Mouse (Mus musculus) intestine, embryonic 16.5 days (tissue): ENCODE results near the gene Mbd5. TPM values are rescaled to one million over a fixed set of nuclear protein-coding genes. Genes with fewer than 3 reads are reported as not detected.
A peak's percentile ranks its signal among the peaks of the same experiment; 100 is the strongest.

Source experiments
- ATAC-seq: fragments of 200-750 bp; cut with Nextera tagmentation; 2 replicates; pipeline ENCODE4 v1.8.0; 2017; ENCODE audit warnings: moderate TSS enrichment, moderate library complexity
- H3K27ac ChIP-seq: fragments of 300-500 bp; sonication (generic); 2 replicates; pipeline ENCODE4 v1.5.1; 2014; ENCODE audit warnings: mild to moderate bottlenecking, low read length
- H3K27me3 ChIP-seq: fragments of 300-500 bp; sonication (generic); replicated peaks from 2 replicates; pipeline ENCODE4 v1.6.1; 2014; ENCODE audit warnings: low read length, control low read depth, mixed read lengths; ENCODE audit not compliant: control insufficient read depth, insufficient read depth
- H3K36me3 ChIP-seq: fragments of 300-500 bp; sonication (generic); 2 replicates; pipeline ENCODE4 v1.6.1; 2014; ENCODE audit warnings: low read length, control low read depth; ENCODE audit not compliant: control insufficient read depth, insufficient read depth
- H3K4me1 ChIP-seq: fragments of 300-500 bp; sonication (generic); 2 replicates; pipeline ENCODE4 v1.6.1; 2014; ENCODE audit warnings: low read length, control low read depth, mixed read lengths; ENCODE audit not compliant: control insufficient read depth, insufficient read depth
- H3K4me2 ChIP-seq: fragments of 300-500 bp; sonication (generic); 2 replicates; pipeline ENCODE4 v1.6.1; 2014; ENCODE audit warnings: low read depth, low read length, control low read depth
- H3K4me3 ChIP-seq: fragments of 300-500 bp; sonication (generic); 2 replicates; pipeline ENCODE4 v1.5.1; 2014; ENCODE audit warnings: mild to moderate bottlenecking, low read length
- H3K9ac ChIP-seq: fragments of 300-500 bp; sonication (generic); 2 replicates; pipeline ENCODE4 v1.6.1; 2014; ENCODE audit warnings: low read depth, low read length
- H3K9me3 ChIP-seq: fragments of 300-500 bp; sonication (generic); 2 replicates; pipeline ENCODE4 v1.6.1; 2016; ENCODE audit warnings: low read length, control low read depth; ENCODE audit not compliant: control insufficient read depth
- WGBS: fragments of 180-500 bp; shearing (Covaris S2); extraction: QIAGEN DNeasy Blood & Tissue Kit; methylation state at CpG from one replicate; pipeline ENCODE4 v1.1.7; 2014; 5-methylcytosine and 5-hydroxymethylcytosine counted together
- polyA plus RNA-seq: library from polyadenylated mRNA; unstranded; fragments of >200 nt; fragmentation: Nextera tagmentation; extraction: Ambion mirVana; gene quantifications from 2 replicates; pipeline ENCODE4 v1.2.1, GENCODE M21; 2015

Mbd5 gene
- polyA plus RNA-seq, 1 experiment from 2014 or later, result 17.3 TPM

- no peak for ATAC-seq
- no peak overlapping the region for H3K27ac ChIP-seq
- H3K9me3 ChIP-seq, result no peaks in the 10 kb centered on the region
- no peaks in the 10 kb centered on the region for H3K4me1 ChIP-seq
- H3K27me3 ChIP-seq, result no peaks in the 10 kb centered on the region
- no peak overlapping the region for H3K9ac ChIP-seq
- H3K36me3 ChIP-seq, result no peaks in the 10 kb centered on the region
- H3K4me3 ChIP-seq, result no peak overlapping the region
- no peak overlapping the region for H3K4me2 ChIP-seq
- 20% methylated on average over 1 of the region's 1 CpGs for WGBS
Measured at GRCm38 (mm10) chr2:49286965-49287364, 337.7 kb downstream of the Mbd5 start.

DNA sequence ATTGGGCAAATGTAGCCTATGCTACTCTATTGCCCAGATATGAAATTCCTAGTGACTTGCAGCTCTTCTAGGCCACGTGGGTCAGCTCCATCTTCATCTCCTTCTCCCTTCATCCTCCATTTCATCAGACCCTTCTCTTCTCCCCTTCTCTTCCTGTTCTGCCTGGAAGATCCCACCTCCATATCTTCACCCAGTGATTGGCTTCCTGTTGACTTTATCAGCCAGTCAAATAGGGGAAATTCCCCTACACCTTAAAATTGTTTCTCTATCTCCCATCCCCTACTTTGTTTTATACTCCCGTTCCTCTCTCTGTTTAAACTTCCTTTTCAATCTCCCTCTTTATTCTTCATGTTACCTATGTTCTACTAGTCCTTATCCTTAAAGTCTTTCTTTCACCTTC lies 342.4 kb downstream of the Mbd5 start:
- ATAC-seq, result no peak
- Histone ChIP-seq H3K4me3 (no peak overlapping the region), H3K27ac (no peak overlapping the region), H3K9ac (no peak overlapping the region), H3K4me1 (no peaks in the 10 kb centered on the region), H3K9me3 (no peaks in the 10 kb centered on the region), H3K27me3 (no peaks in the 10 kb centered on the region), H3K36me3 (no peaks in the 10 kb centered on the region), H3K4me2 (no peak overlapping the region)
- whole genome bisulfite sequencing, result 79% methylated on average over 2 of the region's 2 CpGs

- Histone ChIP-seq H3K9ac (peak overlapping the region; percentile 48; the same call in 1 of the 2 replicates), H3K27me3 (no peaks in the 10 kb centered on the region), H3K9me3 (no peaks in the 10 kb centered on the region), H3K4me1 (no peaks in the 10 kb centered on the region), H3K36me3 (no peaks in the 10 kb centered on the region), H3K4me3 (peak overlapping the region; percentile 47), H3K27ac (no peak overlapping the region), H3K4me2 (peak overlapping the region; percentile 46)
- ATAC-seq, result peak; percentile 93
- WGBS, result 40% methylated on average over 19 of the region's 19 CpGs
Measured at GRCm38 (mm10) chr2:49312629-49313447, 363.5 kb downstream of the Mbd5 start.

GRCm38 (mm10) chr2:49333594-49333993 lies 384.3 kb downstream of the Mbd5 start:
- no peaks in the 10 kb centered on the region for H3K36me3 ChIP-seq
- no peaks in the 10 kb centered on the region for H3K27me3 ChIP-seq
- ATAC-seq, result no peak
- no peak overlapping the region for H3K27ac ChIP-seq
- no peak overlapping the region for H3K9ac ChIP-seq
- H3K4me1 ChIP-seq, result no peaks in the 10 kb centered on the region
- H3K4me3 ChIP-seq, result no peak overlapping the region
- no peaks in the 10 kb centered on the region for H3K9me3 ChIP-seq
- no peak overlapping the region for H3K4me2 ChIP-seq
- 92% methylated on average over 7 of the region's 7 CpGs for WGBS

- 87% methylated on average over 9 of the region's 9 CpGs for WGBS
- no peaks in the 10 kb centered on the region for H3K27me3 ChIP-seq
- no peaks in the 10 kb centered on the region for H3K9me3 ChIP-seq
- H3K4me1 ChIP-seq, result no peaks in the 10 kb centered on the region
- no peak overlapping the region for H3K4me3 ChIP-seq
- no peaks in the 10 kb centered on the region for H3K36me3 ChIP-seq
- H3K27ac ChIP-seq, result no peak overlapping the region
- no peak overlapping the region for H3K4me2 ChIP-seq
- no peak for ATAC-seq
- no peak overlapping the region for H3K9ac ChIP-seq
Measured at GRCm38 (mm10) chr2:49335267-49335666, 386.0 kb downstream of the Mbd5 start.

GRCm38 (mm10) chr2:49344287-49344686 lies 395.0 kb downstream of the Mbd5 start:
- no peak for ATAC-seq

GRCm38 (mm10) chr2:49345786-49346185 lies 396.5 kb downstream of the Mbd5 start:
- Histone ChIP-seq H3K9ac (no peak overlapping the region), H3K36me3 (no peaks in the 10 kb centered on the region), H3K9me3 (no peaks in the 10 kb centered on the region), H3K4me2 (no peak overlapping the region), H3K4me1 (peaks cover 11% of the 10 kb centered on the region), H3K4me3 (no peak overlapping the region), H3K27ac (no peak overlapping the region), H3K27me3 (no peaks in the 10 kb centered on the region)
- ATAC-seq, result no peak
- 52% methylated on average over 2 of the region's 2 CpGs for WGBS

More at GRCm38 (mm10) chr2:49344287-49344686, 395.0 kb downstream of the Mbd5 start:
- H3K9me3 ChIP-seq, result no peaks in the 10 kb centered on the region
- peaks cover 2% of the 10 kb centered on the region for H3K4me1 ChIP-seq
- 89% methylated on average over 2 of the region's 2 CpGs for WGBS
- no peak overlapping the region for H3K4me3 ChIP-seq
- H3K27ac ChIP-seq, result no peak overlapping the region
- H3K4me2 ChIP-seq, result no peak overlapping the region
- H3K36me3 ChIP-seq, result no peaks in the 10 kb centered on the region
- H3K9ac ChIP-seq, result no peak overlapping the region
- H3K27me3 ChIP-seq, result no peaks in the 10 kb centered on the region

GRCm38 (mm10) chr2:49349813-49350212 lies 400.5 kb downstream of the Mbd5 start:
- no peaks in the 10 kb centered on the region for H3K36me3 ChIP-seq
- no peak overlapping the region for H3K4me2 ChIP-seq
- no peak overlapping the region for H3K9ac ChIP-seq
- no peaks in the 10 kb centered on the region for H3K27me3 ChIP-seq
- H3K9me3 ChIP-seq, result no peaks in the 10 kb centered on the region
- H3K27ac ChIP-seq, result peak overlapping the region; percentile 73; the same call in 1 of the 2 replicates
- peaks cover 11% of the 10 kb centered on the region for H3K4me1 ChIP-seq
- H3K4me3 ChIP-seq, result no peak overlapping the region
- 33% methylated on average over 5 of the region's 5 CpGs for WGBS
- ATAC-seq, result peak; percentile 100

DNA sequence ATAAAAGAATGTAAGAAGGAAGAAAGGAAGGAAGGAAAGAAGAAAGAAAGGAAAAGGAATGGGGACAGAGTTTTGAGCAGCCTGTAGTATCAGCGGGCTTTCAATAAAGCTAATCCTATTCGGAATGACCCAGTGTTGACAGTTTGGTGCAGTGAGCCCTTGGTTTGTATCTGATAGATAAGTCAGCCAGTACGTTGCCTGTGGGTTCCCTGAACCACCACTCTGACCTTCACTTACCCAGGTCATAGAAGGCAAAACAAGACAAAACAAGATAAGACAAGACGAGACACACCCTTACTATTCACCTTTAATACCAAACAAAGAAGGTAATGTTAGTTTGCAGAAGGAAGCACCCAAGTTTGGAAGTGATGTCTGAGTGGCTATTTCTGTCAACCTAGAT lies 401.5 kb downstream of the Mbd5 start:
- H3K27ac ChIP-seq, result no peak overlapping the region
- no peak overlapping the region for H3K9ac ChIP-seq
- peaks cover 11% of the 10 kb centered on the region for H3K4me1 ChIP-seq
- no peaks in the 10 kb centered on the region for H3K9me3 ChIP-seq
- 72% methylated on average over 4 of the region's 4 CpGs for WGBS
- no peak overlapping the region for H3K4me3 ChIP-seq
- no peaks in the 10 kb centered on the region for H3K27me3 ChIP-seq
- no peaks in the 10 kb centered on the region for H3K36me3 ChIP-seq
- no peak for ATAC-seq
- no peak overlapping the region for H3K4me2 ChIP-seq
